Mouse (Mus musculus): ENCODE results near the gene Cdh4. TPM values are rescaled to one million over a fixed set of nuclear protein-coding genes. Genes with fewer than 3 reads are reported as not detected.

The Cdh4 gene
- polyA plus RNA-seq, 1 experiment from 2014 or later: 1.1 TPM

GRCm38 (mm10) chr2:179440161-179440560 is 2.1 kb upstream of the Cdh4 start:
- WGBS: 27% methylated on average over 9 of the region's 9 CpGs
- Histone ChIP-seq H3K36me3 (no peaks in the 10 kb centered on the region), H3K4me2 (no peak overlapping the region), H3K27ac (ENCODE audit: poor library complexity, severe bottlenecking) (no peak overlapping the region), H3K4me1 (replicated peaks) (peaks cover 15% of the 10 kb centered on the region), H3K9me3 (replicated peaks) (no peaks in the 10 kb centered on the region), H3K9ac (no peak overlapping the region), H3K27me3 (replicated peaks) (peaks cover 44% of the 10 kb centered on the region), H3K4me3 (no peak overlapping the region)
- ATAC-seq (ENCODE audit: insufficient number of reproducible peaks, low FRiP score): no peak

GRCm38 (mm10) chr2:179441086-179441485 is 1.1 kb upstream of the Cdh4 start:
- Histone ChIP-seq H3K36me3 (no peaks in the 10 kb centered on the region), H3K4me3 (no peak overlapping the region), H3K9me3 (replicated peaks) (no peaks in the 10 kb centered on the region), H3K4me2 (no peak overlapping the region), H3K9ac (no peak overlapping the region), H3K4me1 (replicated peaks) (peaks cover 15% of the 10 kb centered on the region), H3K27me3 (replicated peaks) (peaks cover 50% of the 10 kb centered on the region), H3K27ac (ENCODE audit: poor library complexity, severe bottlenecking) (no peak overlapping the region)
- WGBS: 72% methylated on average over 3 of the region's 3 CpGs
- no peak for ATAC-seq (ENCODE audit: insufficient number of reproducible peaks, low FRiP score)

- no peak overlapping the region for H3K27ac ChIP-seq (ENCODE audit: poor library complexity, severe bottlenecking)
- ATAC-seq (ENCODE audit: insufficient number of reproducible peaks, low FRiP score): 0 out of 2 replicates have a peak, but pooled peaks have one; percentile 44
- peak overlapping the region; percentile 99 for H3K4me2 ChIP-seq
- H3K27me3 ChIP-seq (replicated peaks): peaks cover 50% of the 10 kb centered on the region
- H3K9ac ChIP-seq: 0 out of 2 replicates have a peak overlapping the region, but pooled peaks have one; percentile 16
- H3K9me3 ChIP-seq (replicated peaks): no peaks in the 10 kb centered on the region
- 8% methylated on average over 8 of the region's 8 CpGs for WGBS
- H3K4me3 ChIP-seq: peak overlapping the region; percentile 69
- H3K4me1 ChIP-seq (replicated peaks): peaks cover 15% of the 10 kb centered on the region
- H3K36me3 ChIP-seq: no peaks in the 10 kb centered on the region
Observed at GRCm38 (mm10) chr2:179441717-179442116, 514 bp upstream of the Cdh4 start.

- Histone ChIP-seq H3K4me1 (replicated peaks) (peaks cover 15% of the 10 kb centered on the region), H3K27ac (ENCODE audit: poor library complexity, severe bottlenecking) (no peak overlapping the region), H3K36me3 (no peaks in the 10 kb centered on the region), H3K4me2 (peak overlapping the region; percentile 99), H3K4me3 (peak overlapping the region; percentile 69), H3K9ac (peak overlapping the region; percentile 72), H3K9me3 (replicated peaks) (no peaks in the 10 kb centered on the region), H3K27me3 (replicated peaks) (peaks cover 53% of the 10 kb centered on the region)
- under 1% methylated on average over 95 of the region's 95 CpGs for WGBS
- ATAC-seq (ENCODE audit: insufficient number of reproducible peaks, low FRiP score): peak; percentile 63
Observed at GRCm38 (mm10) chr2:179442541-179443225, 452 bp downstream of the Cdh4 start.

GRCm38 (mm10) chr2:179443226-179443815 is 1.1 kb downstream of the Cdh4 start:
- 0 out of 2 replicates have a peak, but pooled peaks cover 1% of the 10 kb centered on the region for H3K9me3 ChIP-seq (replicated peaks)
- H3K27ac ChIP-seq (ENCODE audit: poor library complexity, severe bottlenecking): no peak overlapping the region
- H3K27me3 ChIP-seq (replicated peaks): peaks cover 53% of the 10 kb centered on the region
- no peaks in the 10 kb centered on the region for H3K36me3 ChIP-seq
- H3K4me1 ChIP-seq (replicated peaks): peaks cover 15% of the 10 kb centered on the region
- peak overlapping the region; percentile 69 for H3K4me3 ChIP-seq
- ATAC-seq (ENCODE audit: insufficient number of reproducible peaks, low FRiP score): no peak; the same call in 1 of the 2 replicates
- H3K4me2 ChIP-seq: peak overlapping the region; percentile 99
- WGBS: under 1% methylated on average over 51 of the region's 51 CpGs
- peak overlapping the region; percentile 72 for H3K9ac ChIP-seq

GRCm38 (mm10) chr2:179443959-179444358 is 1.7 kb downstream of the Cdh4 start:
- WGBS: 25% methylated on average over 11 of the region's 11 CpGs
- Histone ChIP-seq H3K36me3 (no peaks in the 10 kb centered on the region), H3K4me1 (replicated peaks) (peaks cover 15% of the 10 kb centered on the region), H3K9me3 (replicated peaks) (peaks cover 8% of the 10 kb centered on the region), H3K27me3 (replicated peaks) (peaks cover 50% of the 10 kb centered on the region), H3K27ac (ENCODE audit: poor library complexity, severe bottlenecking) (no peak overlapping the region), H3K4me3 (peak overlapping the region; percentile 69), H3K4me2 (peak overlapping the region; percentile 99), H3K9ac (0 out of 2 replicates have a peak overlapping the region, but pooled peaks have one; percentile 72)
- ATAC-seq (ENCODE audit: insufficient number of reproducible peaks, low FRiP score): no peak

GRCm38 (mm10) chr2:179448256-179448655 is 6.0 kb downstream of the Cdh4 start:
- 88% methylated on average over 4 of the region's 4 CpGs for WGBS
- no peak overlapping the region for H3K9ac ChIP-seq
- peaks cover 8% of the 10 kb centered on the region; the same call in 1 of the 2 replicates for H3K4me1 ChIP-seq (replicated peaks)
- no peaks in the 10 kb centered on the region for H3K36me3 ChIP-seq
- no peak overlapping the region for H3K27ac ChIP-seq (ENCODE audit: poor library complexity, severe bottlenecking)
- no peak overlapping the region for H3K4me2 ChIP-seq
- no peak overlapping the region for H3K4me3 ChIP-seq
- peaks cover 37% of the 10 kb centered on the region for H3K9me3 ChIP-seq (replicated peaks)
- ATAC-seq (ENCODE audit: insufficient number of reproducible peaks, low FRiP score): no peak
- peaks cover 28% of the 10 kb centered on the region for H3K27me3 ChIP-seq (replicated peaks)

GRCm38 (mm10) chr2:179449018-179449417 is 6.8 kb downstream of the Cdh4 start:
- no peaks in the 10 kb centered on the region for H3K36me3 ChIP-seq
- no peak overlapping the region for H3K9ac ChIP-seq
- peaks cover 1% of the 10 kb centered on the region; the same call in 1 of the 2 replicates for H3K4me1 ChIP-seq (replicated peaks)
- H3K9me3 ChIP-seq (replicated peaks): peaks cover 45% of the 10 kb centered on the region
- H3K4me3 ChIP-seq: no peak overlapping the region
- ATAC-seq (ENCODE audit: insufficient number of reproducible peaks, low FRiP score): no peak
- no peak overlapping the region for H3K4me2 ChIP-seq
- WGBS: 93% methylated on average over 1 of the region's 1 CpGs
- no peak overlapping the region for H3K27ac ChIP-seq (ENCODE audit: poor library complexity, severe bottlenecking)
- H3K27me3 ChIP-seq (replicated peaks): peaks cover 22% of the 10 kb centered on the region

GRCm38 (mm10) chr2:179459196-179459595 is 17.0 kb downstream of the Cdh4 start:
- peaks cover 76% of the 10 kb centered on the region for H3K9me3 ChIP-seq (replicated peaks)
- no peak overlapping the region for H3K4me2 ChIP-seq
- WGBS: 78% methylated on average over 4 of the region's 4 CpGs
- ATAC-seq (ENCODE audit: insufficient number of reproducible peaks, low FRiP score): no peak
- no peaks in the 10 kb centered on the region for H3K4me1 ChIP-seq (replicated peaks)
- no peak overlapping the region for H3K9ac ChIP-seq
- no peaks in the 10 kb centered on the region for H3K36me3 ChIP-seq
- H3K27me3 ChIP-seq (replicated peaks): no peaks in the 10 kb centered on the region
- H3K4me3 ChIP-seq: no peak overlapping the region
- no peak overlapping the region for H3K27ac ChIP-seq (ENCODE audit: poor library complexity, severe bottlenecking)

- Histone ChIP-seq H3K9me3 (replicated peaks) (peaks cover 76% of the 10 kb centered on the region), H3K4me1 (replicated peaks) (no peaks in the 10 kb centered on the region), H3K4me3 (no peak overlapping the region), H3K27ac (ENCODE audit: poor library complexity, severe bottlenecking) (no peak overlapping the region), H3K4me2 (no peak overlapping the region), H3K36me3 (no peaks in the 10 kb centered on the region), H3K9ac (no peak overlapping the region), H3K27me3 (replicated peaks) (no peaks in the 10 kb centered on the region)
- no peak for ATAC-seq (ENCODE audit: insufficient number of reproducible peaks, low FRiP score)
- WGBS: 86% methylated on average over 2 of the region's 2 CpGs
Observed at GRCm38 (mm10) chr2:179459606-179460005, 17.4 kb downstream of the Cdh4 start.

GRCm38 (mm10) chr2:179463514-179463913 is 21.3 kb downstream of the Cdh4 start:
- 86% methylated on average over 4 of the region's 4 CpGs for WGBS
- Histone ChIP-seq H3K4me3 (no peak overlapping the region), H3K9me3 (replicated peaks) (peaks cover 88% of the 10 kb centered on the region), H3K27me3 (replicated peaks) (no peaks in the 10 kb centered on the region), H3K27ac (ENCODE audit: poor library complexity, severe bottlenecking) (no peak overlapping the region), H3K4me2 (no peak overlapping the region), H3K4me1 (replicated peaks) (no peaks in the 10 kb centered on the region), H3K9ac (no peak overlapping the region), H3K36me3 (no peaks in the 10 kb centered on the region)
- ATAC-seq (ENCODE audit: insufficient number of reproducible peaks, low FRiP score): no peak
